Mouse (Mus musculus) cerebellum, postnatal 25 days (tissue): ENCODE measurements at regions not wholly inside any gene's neighbourhood (a gene's known extent, or its start where the extent isn't known, plus 50 kb on each side); places are given as distances from the start of the nearest gene placed in this dataset.

ENCODE experiments used
- DNase-seq, 2 experiments: peaks; one replicate each; pipeline ENCODE4 v3.0.0; 2021; ENCODE audit warnings: mixed read lengths in 2 of 2

GRCm38 (mm10) chr4:18169855-18170508 lies 1435.3 kb upstream of the Gm12353 start:
- DNase-seq = no peak

- DNase-seq = peak; percentile 7 to 29
These were observed 1434.4 kb upstream of the Gm12353 start for GRCm38 (mm10) chr4:18170862-18171261.

GRCm38 (mm10) chr4:18180870-18181447 lies 1424.3 kb upstream of the Gm12353 start:
- no peak for DNase-seq
